Mouse (Mus musculus) kidney, adult 11 months (tissue): ENCODE data around the gene Hunk.

ENCODE experiments used
- DNase-seq: peaks from one replicate; pipeline ENCODE4 v3.0.0; 2022

Hunk gene

GRCm38 (mm10) chr16:90517041-90517440 lies 131.2 kb downstream of the Hunk start:
- DNase-seq = no peak

DNA sequence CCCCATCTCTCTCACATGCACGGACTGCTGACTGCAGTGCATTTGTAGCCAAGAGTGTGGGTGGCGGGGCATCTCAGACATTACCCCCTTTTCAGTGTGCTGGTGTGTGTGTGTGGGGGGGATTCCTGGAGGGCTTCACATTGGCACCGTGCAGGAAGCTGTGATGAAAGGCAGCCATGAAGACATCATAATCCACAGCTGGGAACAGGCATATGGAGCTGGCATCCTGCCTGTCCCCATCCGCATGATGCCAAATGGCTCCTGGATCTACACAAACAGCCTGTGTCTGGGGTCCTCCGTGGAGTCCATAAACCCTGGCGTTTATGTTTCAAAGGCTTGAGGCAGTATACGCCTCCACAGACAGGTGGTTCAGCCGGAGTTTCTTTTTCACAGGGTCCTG lies 132.4 kb downstream of the Hunk start:
- no peak for DNase-seq

DNA sequence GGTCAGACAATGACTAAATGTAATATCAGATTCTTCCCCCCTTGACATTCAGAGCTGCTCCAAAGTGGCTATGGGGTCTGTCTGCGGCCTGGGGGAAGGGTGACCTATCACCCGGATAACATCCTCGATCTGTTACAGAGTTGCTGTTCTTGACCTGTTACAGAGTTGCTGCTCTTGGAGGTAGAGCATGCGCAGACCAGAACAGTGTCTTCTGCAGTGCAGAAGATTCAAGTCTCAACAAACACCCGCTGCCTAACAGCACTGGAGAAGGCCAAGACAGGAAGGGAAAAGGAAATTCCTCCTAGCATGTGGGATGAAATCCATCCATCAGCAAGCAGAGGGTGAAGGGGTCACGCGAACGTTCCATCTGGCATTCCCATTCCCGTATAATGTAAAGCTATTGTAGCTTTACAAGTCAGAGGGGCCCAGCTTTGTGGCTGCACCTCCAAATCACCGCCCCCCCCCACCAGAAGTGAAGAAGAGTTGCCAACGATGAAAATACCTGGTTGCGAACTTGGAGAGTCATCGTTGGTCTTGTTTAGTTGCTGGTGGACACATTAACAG lies 133.0 kb downstream of the Hunk start:
- DNase-seq = no peak

- DNase-seq = no peak
Measured at GRCm38 (mm10) chr16:90521191-90521950, 135.6 kb downstream of the Hunk start.

- DNase-seq = no peak
Measured at GRCm38 (mm10) chr16:90521951-90522255, 136.1 kb downstream of the Hunk start.

DNA sequence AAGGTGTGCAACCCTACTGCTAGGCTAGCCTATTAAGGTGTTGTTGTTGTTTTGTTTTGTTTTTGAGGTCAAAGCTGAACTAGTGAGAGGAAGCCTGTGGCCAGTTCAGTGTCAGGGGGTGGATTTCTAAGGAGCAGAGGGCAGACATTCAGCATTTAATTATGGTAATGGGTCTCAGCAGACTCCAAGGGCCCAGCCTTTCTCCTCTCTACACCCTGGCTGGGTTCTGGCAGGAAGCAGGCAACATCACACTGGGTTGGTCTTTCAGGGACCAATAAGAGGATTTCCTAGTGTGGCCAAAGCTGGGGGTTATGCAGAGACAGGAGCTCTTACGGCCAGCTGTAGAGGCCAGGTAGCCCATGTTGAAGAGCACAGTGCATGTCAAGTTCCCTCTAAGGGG lies 136.8 kb downstream of the Hunk start:
- DNase-seq = no peak

DNA sequence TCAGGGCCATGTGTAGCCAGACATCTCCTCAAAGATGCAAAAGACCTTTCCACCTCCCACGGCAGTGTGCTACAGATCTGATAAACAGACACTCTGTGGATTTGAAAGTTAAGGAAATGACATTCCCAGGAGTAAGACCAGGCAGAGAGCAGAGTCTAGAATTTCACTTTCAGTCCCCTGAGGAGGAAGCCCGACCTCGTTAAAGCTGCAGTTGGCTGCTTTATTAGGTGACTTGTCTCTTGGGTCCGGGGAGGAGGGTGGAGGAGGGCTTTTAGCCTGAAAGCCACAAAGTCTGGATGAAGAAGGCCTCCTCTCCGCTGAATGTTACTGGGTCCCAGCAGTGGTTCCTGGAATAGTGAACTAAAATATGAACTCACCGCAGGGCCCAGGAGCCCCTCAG lies 137.6 kb downstream of the Hunk start:
- DNase-seq = no peak

- DNase-seq = no peak
Measured at GRCm38 (mm10) chr16:90523894-90524293, 138.1 kb downstream of the Hunk start.

DNA sequence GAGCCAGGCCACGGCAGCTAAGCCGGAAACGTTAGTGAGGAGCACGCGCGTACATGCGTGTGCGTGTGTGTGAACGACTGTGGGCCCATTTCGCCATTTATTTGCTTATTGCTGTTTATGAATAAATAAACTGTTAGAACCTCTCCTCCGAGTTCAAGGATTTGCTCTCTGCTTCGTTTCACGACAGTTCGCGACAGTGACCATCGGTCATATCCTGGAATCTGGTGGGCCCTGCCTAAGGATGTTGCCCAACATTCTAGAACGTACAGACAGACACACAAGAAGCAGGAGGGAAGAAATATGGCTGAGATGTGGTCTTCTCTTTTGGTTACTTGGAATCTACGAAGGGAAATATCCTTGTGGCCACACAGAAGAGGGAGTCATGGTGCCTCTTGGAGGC lies 138.6 kb downstream of the Hunk start:
- no peak for DNase-seq

DNA sequence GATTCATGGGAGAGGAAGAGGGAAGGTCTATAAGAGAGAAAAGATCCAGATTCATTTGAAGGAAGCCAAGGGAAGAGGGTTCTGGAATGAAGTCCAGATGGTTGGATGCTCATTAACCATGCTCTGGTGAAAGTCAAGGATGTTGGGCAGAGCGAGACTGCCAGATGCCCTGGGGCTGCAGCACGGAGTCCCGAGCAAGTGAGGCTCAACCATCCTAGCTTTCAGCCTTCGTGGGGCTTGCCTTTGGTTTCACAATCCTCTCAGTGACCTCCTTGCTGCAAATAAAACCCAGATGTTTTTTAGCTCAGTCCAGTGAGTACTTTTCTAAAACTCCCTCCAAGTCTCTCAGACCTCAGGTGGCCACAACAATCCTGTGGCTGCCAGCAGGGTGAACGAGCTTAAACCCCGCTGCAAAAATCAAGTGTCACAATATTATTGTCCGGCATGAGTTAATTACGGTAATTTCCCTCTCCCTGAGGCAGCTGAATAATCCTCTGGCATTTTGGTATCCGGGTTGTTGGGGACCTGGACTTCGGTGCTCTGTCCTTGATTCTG lies 147.4 kb downstream of the Hunk start:
- DNase-seq = no peak

DNA sequence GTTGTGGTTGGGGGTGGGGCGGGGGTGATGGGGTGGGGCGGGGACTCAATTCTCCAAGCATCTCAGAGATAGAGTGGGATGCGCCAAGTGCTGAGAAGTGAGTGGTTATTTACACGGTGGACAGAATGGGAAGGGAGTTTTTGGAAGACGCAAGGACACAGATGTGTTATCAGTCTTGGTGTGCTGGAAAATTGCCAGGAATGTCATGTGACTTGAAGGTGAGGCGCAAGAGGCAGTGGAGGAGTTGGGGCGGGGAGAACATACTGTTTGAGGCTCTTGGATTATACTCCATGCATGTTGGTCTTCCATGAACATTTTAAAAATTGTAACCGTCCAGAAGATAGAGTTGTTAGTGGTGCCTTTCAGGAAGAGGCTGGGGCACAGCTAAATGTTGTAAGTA lies 148.8 kb downstream of the Hunk start:
- no peak for DNase-seq

DNA sequence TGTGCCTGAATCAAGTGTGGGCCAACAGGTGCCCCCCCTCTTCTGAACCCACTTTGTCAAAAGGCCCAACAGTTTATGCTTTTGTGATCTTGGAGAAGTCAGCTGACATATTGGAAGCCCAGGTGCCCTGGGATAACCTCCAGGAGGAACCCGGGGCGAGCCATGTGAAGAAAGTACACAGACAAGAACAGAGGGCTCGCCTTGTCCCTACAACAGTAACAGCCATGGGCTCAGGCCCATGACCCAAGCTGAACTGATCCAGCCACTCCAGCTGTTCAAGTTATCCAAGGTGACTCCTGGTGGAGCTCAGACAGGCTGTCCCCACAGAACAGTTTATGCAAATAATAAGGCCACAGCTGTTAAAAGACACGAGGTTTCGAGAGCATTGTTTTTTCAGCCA lies 153.1 kb downstream of the Hunk start:
- DNase-seq = no peak

GRCm38 (mm10) chr16:90541191-90541590 lies 155.4 kb downstream of the Hunk start:
- DNase-seq = no peak

DNA sequence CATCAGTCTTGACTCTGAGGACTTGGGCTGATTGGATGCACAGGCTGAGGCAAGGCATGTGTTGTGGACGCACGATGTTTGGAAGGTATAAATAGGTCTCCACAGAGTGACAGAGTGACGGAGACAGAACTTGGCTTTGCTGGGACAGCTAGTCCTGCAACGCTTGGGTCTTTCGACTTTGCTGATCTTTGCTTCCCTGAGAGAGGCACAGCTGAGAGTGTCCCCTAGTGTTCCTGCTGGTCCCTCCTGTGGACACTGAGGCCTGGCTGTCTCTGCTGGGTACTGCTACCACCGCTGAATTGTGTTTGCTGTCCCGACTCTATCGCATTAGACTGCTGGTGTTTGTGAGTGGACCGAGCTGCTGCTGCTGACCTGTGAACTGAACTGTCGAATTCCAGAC lies 156.6 kb downstream of the Hunk start:
- DNase-seq = no peak

- no peak for DNase-seq
Measured at GRCm38 (mm10) chr16:90544175-90544574, 158.4 kb downstream of the Hunk start.

- DNase-seq = no peak
Measured at GRCm38 (mm10) chr16:90545509-90545908, 159.7 kb downstream of the Hunk start.

DNA sequence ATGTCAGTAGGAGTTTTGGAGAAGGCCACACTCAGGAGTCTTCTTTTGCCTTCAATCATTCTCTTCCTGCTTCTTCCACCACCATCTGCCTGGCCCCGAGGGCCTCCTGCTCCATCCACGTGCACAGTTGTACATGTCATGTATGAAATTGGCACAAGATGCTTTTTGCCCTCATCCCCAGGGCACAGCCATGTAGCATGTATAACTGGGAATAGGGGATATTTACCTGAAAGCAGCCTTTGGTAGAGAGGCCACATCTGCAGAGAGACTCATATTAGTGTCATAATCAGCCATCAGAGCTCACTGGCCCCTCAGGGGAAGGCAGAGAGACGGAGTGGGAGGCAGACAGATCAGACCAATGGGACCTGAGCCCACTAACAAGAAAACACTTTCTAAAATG lies 160.8 kb downstream of the Hunk start:
- no peak for DNase-seq

GRCm38 (mm10) chr16:90547996-90548395 lies 162.2 kb downstream of the Hunk start:
- DNase-seq = no peak
